Mouse (Mus musculus) midbrain, postnatal 0 days (tissue): ENCODE results near the gene Egr2. TPM values are rescaled to one million over a fixed set of nuclear protein-coding genes. Genes with fewer than 3 reads are reported as not detected.

ENCODE experiments used
- ATAC-seq: fragments of 200-750 bp; cut with Nextera tagmentation; 2 replicates; pipeline ENCODE4 v1.8.0; 2017; ENCODE audit warnings: moderate number of reproducible peaks, mild to moderate bottlenecking, moderate TSS enrichment, moderate library complexity; ENCODE audit not compliant: low FRiP score
- DNase-seq: peaks from one replicate; pipeline ENCODE4 v3.0.0-alpha.2; 2015; ENCODE audit warnings: low spot score
- H3K27ac ChIP-seq: fragments of 300-500 bp; sonication (generic); 2 replicates; pipeline ENCODE4 v1.5.1; 2014; ENCODE audit warnings: low read depth, mild to moderate bottlenecking, low read length, mixed read lengths
- H3K27me3 ChIP-seq: fragments of 300-500 bp; sonication (generic); 2 replicates; pipeline ENCODE4 v1.6.1; 2014; ENCODE audit warnings: low read length, control low read depth, mixed read lengths; ENCODE audit not compliant: insufficient read depth
- H3K36me3 ChIP-seq: fragments of 300-500 bp; sonication (generic); 2 replicates; pipeline ENCODE4 v1.6.1; 2014; ENCODE audit warnings: low read length, control low read depth, mixed read lengths; ENCODE audit not compliant: insufficient read depth
- H3K4me1 ChIP-seq: fragments of 300-500 bp; sonication (generic); 2 replicates; pipeline ENCODE4 v1.6.1; 2014; ENCODE audit warnings: mild to moderate bottlenecking, control low read depth, antibody characterized with exemption, low read length, mixed read lengths; ENCODE audit not compliant: insufficient read depth
- H3K4me2 ChIP-seq: fragments of 300-500 bp; sonication (generic); 2 replicates; pipeline ENCODE4 v1.6.1; 2014; ENCODE audit warnings: low read depth, mild to moderate bottlenecking, low read length, mixed read lengths; ENCODE audit not compliant: poor library complexity, severe bottlenecking
- H3K4me3 ChIP-seq: fragments of 300-500 bp; sonication (generic); 2 replicates; pipeline ENCODE4 v1.5.1; 2014; ENCODE audit warnings: low read depth, mild to moderate bottlenecking, low read length, moderate library complexity
- H3K9ac ChIP-seq: fragments of 300-500 bp; sonication (generic); replicated peaks from 2 replicates; pipeline ENCODE4 v1.6.1; 2014; ENCODE audit warnings: mild to moderate bottlenecking, low read length, moderate library complexity, mixed read lengths; ENCODE audit not compliant: poor library complexity, severe bottlenecking
- H3K9me3 ChIP-seq: fragments of 300-500 bp; sonication (generic); 2 replicates; pipeline ENCODE4 v1.6.1; 2016; ENCODE audit warnings: low read length, control low read depth
- CTCF ChIP-seq: IDR thresholded peaks from 2 replicates; pipeline ENCODE4 v1.5.1; 2016; ENCODE audit warnings: antibody characterized with exemption, mild to moderate bottlenecking
- WGBS: fragments of 180-500 bp; shearing (Covaris S2); extraction: QIAGEN DNeasy Blood & Tissue Kit; methylation state at CpG from one replicate; pipeline ENCODE4 v1.1.7; 2014; 5-methylcytosine and 5-hydroxymethylcytosine counted together
- polyA plus RNA-seq: library from polyadenylated mRNA; unstranded; fragments of >200 nt; fragmentation: Nextera tagmentation; extraction: Ambion mirVana; gene quantifications from 2 replicates; pipeline ENCODE4 v1.2.1, GENCODE M21; 2015
- total RNA-seq: library from RNA; depleted of rRNA; stranded (reverse); fragments of >200 nt; gene quantifications from 2 replicates; pipeline ENCODE4 v1.2.3, GENCODE M21; 2014

The Egr2 gene
- total and polyA plus RNA-seq, 2 experiments from 2014 or later = 0.35 to 0.60 TPM

GRCm38 (mm10) chr10:67497144-67497892 lies 38.0 kb upstream of the Egr2 start:
- H3K4me3 ChIP-seq = no peak overlapping the region
- H3K9me3 ChIP-seq = no peaks in the 10 kb centered on the region
- no peak overlapping the region for H3K27ac ChIP-seq
- no peak overlapping the region for H3K9ac ChIP-seq
- DNase-seq = no peak
- H3K27me3 ChIP-seq = no peaks in the 10 kb centered on the region
- WGBS = 96% methylated on average over 15 of the region's 15 CpGs
- no peaks in the 10 kb centered on the region for H3K4me1 ChIP-seq
- H3K36me3 ChIP-seq = no peaks in the 10 kb centered on the region
- no peak for ATAC-seq
- TF ChIP-seq CTCF = no peak
- no peak overlapping the region for H3K4me2 ChIP-seq

GRCm38 (mm10) chr10:67497951-67498350 lies 37.3 kb upstream of the Egr2 start:
- Histone ChIP-seq H3K4me3 (no peak overlapping the region), H3K9ac (no peak overlapping the region), H3K27ac (no peak overlapping the region), H3K36me3 (no peaks in the 10 kb centered on the region), H3K4me1 (no peaks in the 10 kb centered on the region), H3K4me2 (no peak overlapping the region), H3K9me3 (no peaks in the 10 kb centered on the region), H3K27me3 (no peaks in the 10 kb centered on the region)
- DNase-seq = no peak
- 92% methylated on average over 9 of the region's 9 CpGs for WGBS
- no peak for TF ChIP-seq CTCF
- ATAC-seq = no peak

- Histone ChIP-seq H3K27me3 (no peaks in the 10 kb centered on the region), H3K36me3 (no peaks in the 10 kb centered on the region), H3K4me1 (0 out of 2 replicates have a peak, but pooled peaks cover 2% of the 10 kb centered on the region), H3K4me2 (no peak overlapping the region), H3K4me3 (no peak overlapping the region), H3K27ac (no peak overlapping the region), H3K9me3 (no peaks in the 10 kb centered on the region), H3K9ac (no peak overlapping the region)
- ATAC-seq (no peak), DNase-seq (no peak)
- TF ChIP-seq CTCF = no peak
- 64% methylated on average over 15 of the region's 15 CpGs for WGBS
Observed at GRCm38 (mm10) chr10:67503320-67503995, 31.8 kb upstream of the Egr2 start.

- no peaks in the 10 kb centered on the region for H3K27me3 ChIP-seq
- no peak overlapping the region for H3K9ac ChIP-seq
- no peaks in the 10 kb centered on the region for H3K9me3 ChIP-seq
- H3K4me2 ChIP-seq = no peak overlapping the region
- no peak for TF ChIP-seq CTCF
- 0 out of 2 replicates have a peak, but pooled peaks cover 2% of the 10 kb centered on the region for H3K4me1 ChIP-seq
- DNase-seq (no peak), ATAC-seq (no peak)
- WGBS = 69% methylated on average over 5 of the region's 5 CpGs
- no peak overlapping the region for H3K27ac ChIP-seq
- no peaks in the 10 kb centered on the region for H3K36me3 ChIP-seq
- no peak overlapping the region for H3K4me3 ChIP-seq
Observed at GRCm38 (mm10) chr10:67504046-67504445, 31.2 kb upstream of the Egr2 start.

- TF ChIP-seq CTCF = no peak
- no peaks in the 10 kb centered on the region for H3K9me3 ChIP-seq
- H3K36me3 ChIP-seq = no peaks in the 10 kb centered on the region
- DNase-seq (no peak), ATAC-seq (no peak)
- no peak overlapping the region for H3K4me3 ChIP-seq
- H3K27me3 ChIP-seq = no peaks in the 10 kb centered on the region
- WGBS = 67% methylated on average over 3 of the region's 3 CpGs
- H3K27ac ChIP-seq = no peak overlapping the region
- H3K9ac ChIP-seq = no peak overlapping the region
- H3K4me1 ChIP-seq = 0 out of 2 replicates have a peak, but pooled peaks cover 2% of the 10 kb centered on the region
- no peak overlapping the region for H3K4me2 ChIP-seq
Observed at GRCm38 (mm10) chr10:67505248-67505647, 30.0 kb upstream of the Egr2 start.

- ATAC-seq (no peak), DNase-seq (no peak)
- TF ChIP-seq CTCF = no peak
- no peak overlapping the region for H3K4me2 ChIP-seq
- H3K27me3 ChIP-seq = no peaks in the 10 kb centered on the region
- H3K36me3 ChIP-seq = no peaks in the 10 kb centered on the region
- H3K27ac ChIP-seq = no peak overlapping the region
- H3K9me3 ChIP-seq = no peaks in the 10 kb centered on the region
- H3K4me3 ChIP-seq = no peak overlapping the region
- H3K4me1 ChIP-seq = no peaks in the 10 kb centered on the region
- 68% methylated on average over 8 of the region's 8 CpGs for WGBS
- H3K9ac ChIP-seq = no peak overlapping the region
Observed at GRCm38 (mm10) chr10:67512211-67512610, 23.1 kb upstream of the Egr2 start.
